Mouse (Mus musculus): ENCODE data around the gene Cnn2.

DNA sequence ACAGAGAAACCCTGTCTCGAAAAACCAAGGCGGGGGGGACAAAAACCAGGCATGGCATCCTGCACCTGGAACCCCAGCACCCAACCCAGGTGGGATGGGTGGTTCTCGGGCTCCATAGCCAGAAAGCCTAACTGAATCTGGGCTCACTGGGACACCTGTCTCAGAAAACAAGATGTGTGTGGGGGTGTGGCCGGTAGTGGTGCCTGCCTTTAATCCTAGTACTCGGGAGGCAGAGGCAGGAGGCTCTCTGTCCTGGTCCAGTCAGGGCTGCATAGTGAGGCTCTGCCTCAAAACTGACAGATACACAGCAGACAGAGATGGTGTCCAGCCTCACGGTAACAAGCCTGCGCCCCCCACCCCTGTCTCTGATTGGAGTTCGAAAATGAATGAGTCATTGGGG lies 34.4 kb downstream of the Cnn2 start:
- TF ChIP-seq CTCF (conservative IDR thresholded peaks at IDR 0.05; ENCODE audit: low read length) (no peak), POU5F1 (IDR thresholded peaks at IDR 0.05; ENCODE audit: borderline replicate concordance, low read length) (no peak)

All from E14TG2a.4 (cell line).